Mouse (Mus musculus) forebrain, embryonic 14.5 days (tissue): ENCODE results near the gene Dab2ip. TPM values are rescaled to one million over a fixed set of nuclear protein-coding genes. Genes with fewer than 3 reads are reported as not detected.

Experiments
- polyA plus RNA-seq: library from polyadenylated mRNA; unstranded; fragments of >200 nt; fragmentation: Nextera tagmentation; extraction: Ambion mirVana; gene quantifications from 2 replicates; pipeline ENCODE4 v1.2.1, GENCODE M21; 2014

Gene Dab2ip
- polyA plus RNA-seq, 1 experiment from 2014 or later: 29.7 TPM

Other genes with a start within 250 kb of the Dab2ip start
- 11.0 and 12.4 TPM in 2 replicates for gene Stom, start 221.3 kb upstream of the Dab2ip start, polyA plus RNA-seq
- gene 4930568D16Rik, start 190.5 kb upstream of the Dab2ip start, polyA plus RNA-seq: not detected in 2 replicates
- gene 4930402F06Rik, start 161.1 kb upstream of the Dab2ip start, polyA plus RNA-seq: not detected in 2 replicates
- 5.0 and 6.1 TPM in 2 replicates for gene Ggta1, start 95.0 kb upstream of the Dab2ip start, polyA plus RNA-seq